Mouse (Mus musculus): ENCODE measurements around the gene Thap11.

Thap11 gene

GRCm38 (mm10) chr8:105852146-105852729, 2.7 kb upstream of the Thap11 start:
- DNase-seq: peak in 1 of 2 experiments; percentile 10

GRCm38 (mm10) chr8:105853178-105853577, 1.8 kb upstream of the Thap11 start, which contains the start of gene Cenpt:
TSS of gene Cenpt (minus strand) at chr8:105853278.
- DNase-seq: no peak

GRCm38 (mm10) chr8:105854303-105854702, 629 bp upstream of the Thap11 start:
- DNase-seq: peak in 1 of 2 experiments; percentile 16

GRCm38 (mm10) chr8:105855248-105856167, 576 bp downstream of the Thap11 start:
- peak in 1 of 2 experiments; percentile 18 for DNase-seq

- no peak for DNase-seq
These were observed 1.4 kb downstream of the Thap11 start for GRCm38 (mm10) chr8:105856168-105856835.

GRCm38 (mm10) chr8:105858495-105858894, 3.6 kb downstream of the Thap11 start:
- DNase-seq: no peak

GRCm38 (mm10) chr8:105859314-105859713, 4.4 kb downstream of the Thap11 start:
- no peak for DNase-seq

GRCm38 (mm10) chr8:105860143-105860981, 5.4 kb downstream of the Thap11 start, which contains the start of gene Nutf2:
TSS of gene Nutf2 (plus strand) at chr8:105860580.
- DNase-seq: peak; percentile 77 to 86

- peak in 1 of 2 experiments; percentile 33 for DNase-seq
These were observed 7.0 kb downstream of the Thap11 start for GRCm38 (mm10) chr8:105861951-105862350.

- DNase-seq: no peak
These were observed 11.6 kb downstream of the Thap11 start for GRCm38 (mm10) chr8:105866364-105867029.

GRCm38 (mm10) chr8:105874301-105874700, 19.4 kb downstream of the Thap11 start:
- no peak for DNase-seq

- DNase-seq: peak; percentile 68 to 87
These were observed 26.0 kb downstream of the Thap11 start, which contains the start of gene Edc4 for GRCm38 (mm10) chr8:105880754-105881520. TSS of gene Edc4 (plus strand) at chr8:105880881.

- DNase-seq: no peak
These were observed 35.0 kb downstream of the Thap11 start for GRCm38 (mm10) chr8:105889756-105890465.

- DNase-seq: no peak
These were observed 35.9 kb downstream of the Thap11 start for GRCm38 (mm10) chr8:105890870-105891269.

GRCm38 (mm10) chr8:105892432-105892831, 37.5 kb downstream of the Thap11 start:
- peak in 1 of 2 experiments; percentile 33 for DNase-seq

GRCm38 (mm10) chr8:105893339-105893738, 38.4 kb downstream of the Thap11 start, which contains the start of gene Nrn1l:
TSS of gene Nrn1l (plus strand) at chr8:105893567.
- DNase-seq: peak in 1 of 2 experiments; percentile 15

- DNase-seq: no peak
These were observed 43.0 kb downstream of the Thap11 start for GRCm38 (mm10) chr8:105897801-105898480.

- peak; percentile 84 to 89 for DNase-seq
These were observed 45.4 kb downstream of the Thap11 start, which contains the start of gene Pskh1 for GRCm38 (mm10) chr8:105900180-105900940. TSS of gene Pskh1 (plus strand) at chr8:105900441.

Data from spleen, adult 18-20 months (tissue).